Mouse (Mus musculus) midbrain, embryonic 10.5 days (tissue): ENCODE measurements at regions not wholly inside any gene's neighbourhood (a gene's known extent, or its start where the extent isn't known, plus 50 kb on each side); places are given as distances from the start of the nearest gene placed in this dataset.

Source experiments
- DNase-seq: peaks from one replicate; pipeline ENCODE4 v3.0.0-alpha.2; 2017; ENCODE audit warnings: low spot score
- H3K27ac ChIP-seq: fragments of 300-500 bp; sonication (generic); replicated peaks from 2 replicates; pipeline ENCODE4 v1.5.1; 2016; ENCODE audit warnings: mild to moderate bottlenecking
- H3K27me3 ChIP-seq: fragments of 300-500 bp; sonication (generic); 2 replicates; pipeline ENCODE4 v1.6.1; 2016; ENCODE audit warnings: low read depth, mild to moderate bottlenecking; ENCODE audit not compliant: poor library complexity, severe bottlenecking
- H3K36me3 ChIP-seq: fragments of 300-500 bp; sonication (generic); 2 replicates; pipeline ENCODE4 v1.6.1; 2016; ENCODE audit warnings: mild to moderate bottlenecking, moderate library complexity
- H3K4me1 ChIP-seq: fragments of 300-500 bp; sonication (generic); 2 replicates; pipeline ENCODE4 v1.6.1; 2016
- H3K4me3 ChIP-seq: fragments of 300-500 bp; sonication (generic); 2 replicates; pipeline ENCODE4 v1.5.1; 2016; ENCODE audit warnings: mild to moderate bottlenecking, moderate library complexity
- H3K9me3 ChIP-seq: fragments of 300-500 bp; sonication (generic); replicated peaks from 2 replicates; pipeline ENCODE4 v1.6.1; 2016; ENCODE audit warnings: mild to moderate bottlenecking
- WGBS: fragments of 180-500 bp; shearing (Covaris S2); methylation state at CpG from one replicate; pipeline ENCODE4 v1.1.7; 2016; 5-methylcytosine and 5-hydroxymethylcytosine counted together

DNA sequence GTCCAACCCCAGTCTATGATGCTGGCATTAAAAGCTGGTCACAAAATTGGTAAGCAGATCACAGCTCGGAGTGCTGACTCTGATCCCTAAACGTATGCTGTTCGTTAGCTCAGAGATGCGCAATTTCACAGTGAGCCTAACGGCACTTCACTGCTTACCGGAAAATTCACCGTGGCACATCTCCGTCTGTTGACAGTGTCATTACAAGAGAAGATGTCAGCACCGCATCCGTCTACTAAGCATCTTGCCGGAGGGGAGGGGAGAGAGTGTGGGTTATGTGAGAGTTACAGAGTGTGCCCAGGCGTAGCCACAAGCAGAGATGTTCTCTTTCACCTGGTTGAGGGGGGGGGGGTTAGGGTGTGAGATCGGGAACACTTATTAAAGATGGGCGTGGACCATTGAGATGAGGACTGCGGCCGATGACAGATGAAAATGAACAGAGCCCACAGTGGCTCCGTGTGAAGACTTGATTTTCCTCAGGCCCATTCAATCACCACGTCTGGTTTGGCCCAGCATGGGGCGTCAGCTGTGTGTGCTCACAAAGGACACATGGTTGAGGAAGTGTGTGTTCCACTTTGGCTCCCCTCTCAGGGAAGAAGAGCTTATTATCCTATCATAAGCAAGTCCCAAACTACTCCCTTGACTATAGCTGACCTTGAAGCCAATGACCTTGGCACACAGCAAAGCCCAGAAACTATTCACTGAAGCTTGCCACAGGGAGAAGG, 103.4 kb upstream of the Kazn start:
- Histone ChIP-seq H3K4me3 (no peak overlapping the region), H3K9me3 (no peaks in the 10 kb centered on the region), H3K4me1 (peaks cover 45% of the 10 kb centered on the region), H3K27ac (no peak overlapping the region), H3K27me3 (no peaks in the 10 kb centered on the region), H3K36me3 (no peaks in the 10 kb centered on the region)
- 88% methylated on average over 19 of the region's 19 CpGs for WGBS
- DNase-seq = no peak

DNA sequence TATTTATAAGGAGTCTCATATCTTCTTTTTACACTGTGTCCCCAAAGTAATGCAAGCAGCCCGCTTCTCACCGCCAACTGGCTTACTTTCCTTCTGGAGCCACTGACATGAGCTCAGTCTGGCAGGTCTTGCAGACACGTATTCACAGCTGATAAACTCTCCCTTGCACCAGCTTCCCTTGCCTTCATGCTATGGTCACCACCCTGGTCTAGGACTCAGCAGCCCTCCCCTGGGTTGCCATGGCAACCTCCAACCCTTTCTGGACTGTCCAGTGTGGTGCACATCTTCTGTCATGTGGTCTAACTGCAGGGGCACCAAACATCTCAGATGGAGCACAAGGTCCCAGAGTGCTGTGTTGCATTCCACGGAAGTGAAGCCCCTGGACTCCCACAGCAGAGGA, 102.1 kb upstream of the Kazn start:
- DNase-seq = peak; percentile 28
- WGBS = 63% methylated on average over 4 of the region's 4 CpGs

DNA sequence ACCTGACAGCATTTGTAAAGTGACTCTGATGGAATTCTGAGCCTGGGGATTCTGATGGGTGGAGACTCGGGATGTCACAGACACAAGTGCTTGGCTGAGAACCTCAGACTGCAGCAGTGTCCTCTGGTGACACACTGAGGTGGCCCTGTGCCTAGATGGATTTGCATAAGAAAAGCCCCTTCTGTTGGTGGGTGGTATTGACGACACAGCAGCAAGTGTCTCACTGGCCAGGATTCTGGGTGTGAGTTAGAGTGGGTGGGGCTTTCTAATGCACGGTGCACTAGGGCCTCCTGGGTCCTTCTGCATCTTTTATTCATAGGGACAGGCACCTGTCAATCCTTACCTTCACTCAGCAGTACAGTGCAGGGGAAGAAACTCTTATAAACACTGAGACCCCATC, 100.9 kb upstream of the Kazn start:
- Histone ChIP-seq H3K27me3 (no peaks in the 10 kb centered on the region), H3K4me1 (peaks cover 39% of the 10 kb centered on the region), H3K27ac (no peak overlapping the region), H3K9me3 (peaks cover 6% of the 10 kb centered on the region; the same call in 1 of the 2 replicates), H3K4me3 (no peak overlapping the region), H3K36me3 (no peaks in the 10 kb centered on the region)
- DNase-seq = peak; percentile 21
- 12% methylated on average over 3 of the region's 3 CpGs for WGBS

More for the DNA sequence above, 102.1 kb upstream of the Kazn start:
- Histone ChIP-seq H3K27ac (no peak overlapping the region; the same call in 1 of the 2 replicates), H3K36me3 (no peaks in the 10 kb centered on the region), H3K27me3 (no peaks in the 10 kb centered on the region), H3K4me3 (no peak overlapping the region), H3K9me3 (0 out of 2 replicates have a peak, but pooled peaks cover 6% of the 10 kb centered on the region), H3K4me1 (peaks cover 42% of the 10 kb centered on the region)

DNA sequence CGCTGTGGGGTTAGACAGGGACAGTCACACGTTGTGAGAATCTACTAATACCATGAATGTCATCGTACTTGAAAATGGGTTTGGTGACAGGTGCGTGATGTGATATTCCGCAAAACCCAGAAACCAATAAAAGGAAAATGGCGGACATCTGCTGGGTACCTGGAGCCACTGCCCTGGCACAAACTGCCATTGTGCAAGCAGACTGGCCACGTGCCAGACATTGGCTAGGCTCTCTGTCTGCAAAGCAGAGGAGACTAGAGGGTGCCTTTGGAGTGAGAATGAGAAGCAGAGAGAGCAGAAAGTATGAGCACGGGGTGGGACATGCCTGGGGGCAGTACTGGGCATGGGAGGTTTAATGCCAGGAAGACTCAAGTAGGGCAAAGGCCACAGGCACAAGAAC, 98.5 kb upstream of the Kazn start:
- no peak for DNase-seq
- WGBS = 91% methylated on average over 8 of the region's 8 CpGs
- H3K4me1 ChIP-seq = peaks cover 32% of the 10 kb centered on the region
- H3K36me3 ChIP-seq = no peaks in the 10 kb centered on the region
- no peaks in the 10 kb centered on the region for H3K27me3 ChIP-seq
- H3K9me3 ChIP-seq = peaks cover 6% of the 10 kb centered on the region; the same call in 1 of the 2 replicates
- no peak overlapping the region for H3K27ac ChIP-seq
- no peak overlapping the region for H3K4me3 ChIP-seq

DNA sequence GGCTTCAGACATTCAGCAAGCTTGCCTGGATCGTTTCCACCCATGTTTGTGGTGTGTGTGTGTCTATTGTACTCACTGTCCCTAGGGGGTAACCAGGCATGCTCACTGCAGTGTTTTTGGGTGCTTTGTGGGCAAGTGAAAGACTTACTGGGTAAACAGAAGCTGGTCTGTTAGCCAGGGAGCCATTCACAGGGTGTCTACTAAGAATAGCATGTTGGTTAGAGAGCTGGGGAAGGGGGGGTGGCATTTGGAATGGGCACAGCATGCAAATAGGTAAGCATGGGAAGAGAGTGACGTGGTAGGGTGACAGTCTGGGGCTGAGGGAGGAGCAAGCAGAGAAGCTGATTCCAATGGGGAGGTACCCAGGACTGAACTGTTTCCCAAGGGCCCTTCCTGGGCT, 97.7 kb upstream of the Kazn start:
- 65% methylated on average over 2 of the region's 2 CpGs for WGBS
- H3K27me3 ChIP-seq = no peaks in the 10 kb centered on the region
- H3K4me1 ChIP-seq = peaks cover 24% of the 10 kb centered on the region
- H3K9me3 ChIP-seq = peaks cover 6% of the 10 kb centered on the region; the same call in 1 of the 2 replicates
- no peak overlapping the region for H3K27ac ChIP-seq
- H3K4me3 ChIP-seq = no peak overlapping the region
- no peak for DNase-seq
- H3K36me3 ChIP-seq = no peaks in the 10 kb centered on the region

DNA sequence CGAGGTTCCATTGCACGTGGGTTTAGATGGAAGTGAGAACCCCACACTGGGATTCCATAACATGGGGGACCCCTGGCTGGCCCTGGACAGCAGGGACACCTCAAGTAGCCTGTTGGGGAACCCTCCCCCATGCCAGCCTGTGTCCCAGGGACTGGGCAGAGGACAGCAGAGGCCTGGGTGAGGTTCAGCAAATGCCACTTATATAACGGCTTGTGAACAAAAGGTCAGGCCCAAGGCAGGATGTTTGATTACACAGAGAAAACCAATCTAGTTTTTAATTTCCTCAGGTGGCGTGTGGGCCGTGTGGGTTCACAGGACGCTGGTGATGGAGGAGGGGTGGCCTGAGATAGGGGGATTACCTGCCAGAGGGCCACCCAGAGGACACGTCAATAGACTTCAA, 94.9 kb upstream of the Kazn start:
- Histone ChIP-seq H3K4me3 (no peak overlapping the region), H3K36me3 (no peaks in the 10 kb centered on the region), H3K9me3 (peaks cover 18% of the 10 kb centered on the region; the same call in 1 of the 2 replicates), H3K27me3 (no peaks in the 10 kb centered on the region), H3K4me1 (no peaks in the 10 kb centered on the region), H3K27ac (no peak overlapping the region)
- 88% methylated on average over 7 of the region's 7 CpGs for WGBS
- no peak for DNase-seq

DNA sequence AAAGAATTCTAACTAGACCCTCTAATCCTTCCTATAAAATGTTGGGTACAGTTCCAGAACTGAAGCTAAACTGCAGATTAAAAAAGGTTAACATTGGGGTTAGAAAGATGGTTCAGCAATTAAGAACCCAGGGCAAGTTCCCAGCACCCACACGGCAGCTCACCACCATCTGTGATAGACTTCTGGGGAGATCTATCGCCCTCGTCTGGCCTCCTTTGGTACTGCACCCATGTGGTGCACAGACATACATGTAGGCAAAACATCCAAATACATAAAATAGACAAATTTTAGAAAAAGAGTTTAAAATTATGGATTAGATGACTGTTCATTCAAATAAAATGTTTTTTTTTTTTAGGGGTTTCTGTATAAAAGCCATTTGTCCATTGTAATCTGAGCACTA, 91.4 kb upstream of the Kazn start:
- 89% methylated on average over 3 of the region's 3 CpGs for WGBS
- Histone ChIP-seq H3K27ac (no peak overlapping the region), H3K4me1 (no peaks in the 10 kb centered on the region)

DNA sequence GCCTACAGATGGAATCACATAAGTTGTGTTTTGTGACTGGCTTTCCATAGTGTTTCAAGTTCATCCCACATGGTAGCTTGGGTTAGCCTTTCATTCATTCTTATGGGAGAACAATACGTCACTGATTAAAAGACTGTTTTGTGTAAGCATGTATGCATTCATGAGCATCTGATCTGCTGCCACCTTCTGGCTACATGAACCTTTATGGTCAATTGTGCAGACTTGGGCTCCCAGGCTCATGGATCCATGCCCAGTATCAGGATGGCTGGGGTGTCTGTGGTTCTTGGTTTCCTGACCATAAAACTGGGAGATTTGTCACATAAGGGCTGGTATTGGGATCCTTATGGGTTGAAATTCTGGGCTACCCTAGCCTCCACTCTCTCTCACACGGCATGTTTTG, 90.4 kb upstream of the Kazn start:
- Histone ChIP-seq H3K36me3 (no peaks in the 10 kb centered on the region), H3K27ac (no peak overlapping the region), H3K4me1 (no peaks in the 10 kb centered on the region), H3K4me3 (no peak overlapping the region), H3K9me3 (peaks cover 13% of the 10 kb centered on the region; the same call in 1 of the 2 replicates), H3K27me3 (no peaks in the 10 kb centered on the region)
- 96% methylated on average over 2 of the region's 2 CpGs for WGBS
- DNase-seq = no peak

More for the DNA sequence above, 91.4 kb upstream of the Kazn start:
- no peak for DNase-seq
- no peaks in the 10 kb centered on the region for H3K27me3 ChIP-seq
- no peak overlapping the region for H3K4me3 ChIP-seq
- no peaks in the 10 kb centered on the region for H3K36me3 ChIP-seq
- peaks cover 13% of the 10 kb centered on the region; the same call in 1 of the 2 replicates for H3K9me3 ChIP-seq

DNA sequence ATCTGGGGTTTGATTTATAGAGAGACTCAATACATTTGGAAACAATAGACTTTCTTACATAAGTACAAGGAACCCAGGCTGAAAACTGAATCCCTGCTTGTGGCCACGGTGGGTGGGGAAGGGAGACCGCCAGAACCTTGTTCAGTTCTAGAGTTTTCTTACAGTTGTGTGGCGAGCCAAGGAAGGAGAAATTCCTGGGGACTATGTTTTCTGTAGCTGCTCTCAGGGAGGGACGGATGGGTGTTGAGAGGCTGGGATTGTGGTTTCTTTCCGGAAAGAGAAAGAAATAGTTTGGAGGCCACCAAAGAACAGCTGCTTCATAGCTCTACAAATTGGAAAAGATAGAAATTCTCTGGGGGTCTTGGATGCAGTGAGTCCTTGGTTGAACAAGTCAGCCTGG, 87.3 kb upstream of the Kazn start:
- WGBS = 89% methylated on average over 5 of the region's 5 CpGs

DNA sequence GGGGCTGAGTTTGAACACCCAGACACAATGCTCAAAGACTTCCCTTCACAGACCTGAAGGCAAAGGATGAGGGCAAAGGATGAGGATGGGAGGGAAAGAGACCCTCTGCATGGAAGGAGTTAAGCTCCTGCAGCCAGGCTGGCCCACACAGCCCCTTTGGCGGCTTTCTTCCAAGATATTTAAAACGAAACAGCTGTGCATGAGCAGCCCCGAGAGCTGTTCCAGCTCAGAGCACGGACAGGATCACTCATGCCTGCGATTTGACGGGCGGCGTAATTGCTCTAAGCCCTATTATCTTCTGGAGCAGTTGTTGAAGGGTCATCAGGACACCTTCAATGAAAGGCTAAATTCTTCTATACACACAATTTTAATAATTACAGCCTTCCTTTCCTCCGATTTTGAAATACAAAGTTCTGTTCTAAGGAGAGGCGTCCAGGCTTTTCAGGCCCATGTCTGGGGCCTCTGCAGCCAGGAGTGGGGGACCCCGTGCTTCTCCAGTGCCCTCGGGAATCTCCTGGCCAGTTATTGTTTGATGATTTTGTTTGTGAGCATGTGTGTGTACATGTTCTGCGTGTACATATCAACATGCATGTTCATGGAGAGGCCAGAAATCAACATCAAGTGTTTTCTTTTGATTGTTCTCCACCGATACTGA, 82.1 kb upstream of the Kazn start:
- no peaks in the 10 kb centered on the region for H3K9me3 ChIP-seq
- peaks cover 16% of the 10 kb centered on the region for H3K4me1 ChIP-seq
- H3K27me3 ChIP-seq = no peaks in the 10 kb centered on the region
- H3K27ac ChIP-seq = peak overlapping the region; percentile 28; the same call in 1 of the 2 replicates
- WGBS = 38% methylated on average over 14 of the region's 14 CpGs
- no peak overlapping the region for H3K4me3 ChIP-seq
- peak; percentile 36 for DNase-seq
- H3K36me3 ChIP-seq = no peaks in the 10 kb centered on the region

More for the DNA sequence above, 87.3 kb upstream of the Kazn start:
- Histone ChIP-seq H3K27me3 (no peaks in the 10 kb centered on the region), H3K36me3 (no peaks in the 10 kb centered on the region), H3K27ac (no peak overlapping the region), H3K9me3 (peaks cover 11% of the 10 kb centered on the region; the same call in 1 of the 2 replicates), H3K4me1 (peaks cover 5% of the 10 kb centered on the region), H3K4me3 (no peak overlapping the region)
- DNase-seq = no peak

DNA sequence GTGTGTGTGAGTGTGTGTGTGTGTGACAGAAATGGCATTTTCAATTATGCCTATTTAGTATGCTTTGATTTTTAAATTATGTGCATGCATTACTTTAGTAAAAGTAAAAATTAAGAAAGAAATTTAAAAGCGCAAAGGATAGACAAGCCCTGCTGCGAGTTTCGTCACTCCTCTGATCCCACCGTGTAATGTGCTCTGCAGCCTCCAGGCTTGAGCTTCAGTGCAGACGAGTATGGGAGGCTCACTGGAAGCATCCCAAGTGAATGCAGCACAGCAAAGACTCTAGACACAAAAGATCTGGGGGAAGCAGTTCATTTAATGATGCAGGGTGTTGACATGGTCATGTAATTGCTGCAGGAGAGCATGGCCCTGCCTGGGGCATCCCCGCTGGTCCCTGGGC, 71.1 kb upstream of the Kazn start:
- 95% methylated on average over 6 of the region's 6 CpGs for WGBS
- no peak overlapping the region for H3K4me3 ChIP-seq
- H3K4me1 ChIP-seq = no peaks in the 10 kb centered on the region
- no peak overlapping the region for H3K27ac ChIP-seq
- H3K27me3 ChIP-seq = no peaks in the 10 kb centered on the region
- H3K36me3 ChIP-seq = no peaks in the 10 kb centered on the region
- no peak for DNase-seq
- peaks cover 21% of the 10 kb centered on the region; the same call in 1 of the 2 replicates for H3K9me3 ChIP-seq

DNA sequence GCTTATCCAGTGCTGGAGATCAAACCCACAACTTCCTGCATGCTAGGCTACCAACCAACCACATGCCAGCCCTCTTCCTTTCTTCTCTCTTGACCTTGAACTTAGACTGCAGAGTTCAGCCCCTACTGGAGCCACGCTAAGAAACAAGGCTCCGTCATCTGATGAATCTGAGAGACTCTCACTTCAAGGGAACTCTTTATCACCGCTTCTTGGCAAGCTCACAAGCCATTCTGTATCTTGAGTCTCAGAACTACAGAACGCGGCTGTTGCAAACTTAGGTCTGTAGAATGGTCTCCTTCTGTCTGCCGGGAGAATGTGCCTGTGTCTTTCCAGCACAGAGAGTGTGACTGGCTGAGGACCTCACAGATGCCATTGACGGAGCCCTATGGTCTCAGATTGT, 69.1 kb upstream of the Kazn start:
- 90% methylated on average over 7 of the region's 7 CpGs for WGBS
- H3K4me1 ChIP-seq = peaks cover 5% of the 10 kb centered on the region
- H3K9me3 ChIP-seq = peaks cover 21% of the 10 kb centered on the region; the same call in 1 of the 2 replicates
- no peak for DNase-seq
- H3K4me3 ChIP-seq = no peak overlapping the region
- H3K27ac ChIP-seq = no peak overlapping the region
- no peaks in the 10 kb centered on the region for H3K27me3 ChIP-seq
- H3K36me3 ChIP-seq = no peaks in the 10 kb centered on the region

DNA sequence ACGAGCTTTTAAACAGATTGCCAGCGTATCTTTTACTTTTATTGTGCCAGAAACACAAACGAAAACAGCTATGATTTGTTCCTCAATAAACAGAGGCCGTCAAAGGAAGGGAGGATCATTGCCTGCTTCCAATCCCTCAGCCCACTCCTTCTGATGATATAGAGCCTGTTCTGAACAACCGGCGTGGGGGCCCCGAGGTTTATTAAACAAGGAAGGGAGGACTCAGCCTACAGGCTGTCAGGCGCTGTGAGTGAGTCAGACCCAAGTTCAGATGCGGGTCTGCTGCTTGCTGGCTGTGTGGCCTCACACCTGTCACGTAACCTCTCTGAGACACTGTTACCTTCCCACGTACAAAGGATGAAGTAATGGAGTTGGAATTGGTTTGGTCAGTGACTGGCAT, 68.1 kb upstream of the Kazn start:
- 88% methylated on average over 11 of the region's 11 CpGs for WGBS
- Histone ChIP-seq H3K36me3 (no peaks in the 10 kb centered on the region), H3K27me3 (no peaks in the 10 kb centered on the region), H3K4me3 (no peak overlapping the region), H3K4me1 (peaks cover 15% of the 10 kb centered on the region), H3K27ac (no peak overlapping the region), H3K9me3 (peaks cover 19% of the 10 kb centered on the region; the same call in 1 of the 2 replicates)
- DNase-seq = no peak
